Mouse (Mus musculus) lung, embryonic 16.5 days (tissue): ENCODE data around the gene Sema4b. TPM values are rescaled to one million over a fixed set of nuclear protein-coding genes. Genes with fewer than 3 reads are reported as not detected.

Source experiments
- ATAC-seq: fragments of 200-750 bp; cut with Nextera tagmentation; 2 replicates; pipeline ENCODE4 v1.8.0; 2017; ENCODE audit warnings: low read depth, mild to moderate bottlenecking, moderate library complexity
- H3K27ac ChIP-seq: fragments of 300-500 bp; sonication (generic); 2 replicates; pipeline ENCODE4 v1.5.1; 2014; ENCODE audit warnings: mild to moderate bottlenecking, control low read depth, low read length
- H3K27me3 ChIP-seq: fragments of 300-500 bp; sonication (generic); 2 replicates; pipeline ENCODE4 v1.6.1; 2014; ENCODE audit warnings: low read depth, low read length, mixed read lengths; ENCODE audit not compliant: control insufficient read depth, insufficient read depth
- H3K36me3 ChIP-seq: fragments of 300-500 bp; sonication (generic); 2 replicates; pipeline ENCODE4 v1.6.1; 2014; ENCODE audit warnings: low read length; ENCODE audit not compliant: control insufficient read depth, insufficient read depth
- H3K4me1 ChIP-seq: fragments of 300-500 bp; sonication (generic); replicated peaks from 2 replicates; pipeline ENCODE4 v1.6.1; 2014; ENCODE audit warnings: low read length, mixed read lengths; ENCODE audit not compliant: control insufficient read depth, insufficient read depth
- H3K4me2 ChIP-seq: fragments of 300-500 bp; sonication (generic); 2 replicates; pipeline ENCODE4 v1.6.1; 2014; ENCODE audit warnings: low read depth, low read length, control low read depth
- H3K4me3 ChIP-seq: fragments of 300-500 bp; sonication (generic); 2 replicates; pipeline ENCODE4 v1.5.1; 2014; ENCODE audit warnings: mild to moderate bottlenecking, low read length, control low read depth
- H3K9ac ChIP-seq: fragments of 300-500 bp; sonication (generic); 2 replicates; pipeline ENCODE4 v1.6.1; 2014; ENCODE audit warnings: low read length, control low read depth
- H3K9me3 ChIP-seq: fragments of 300-500 bp; sonication (generic); 2 replicates; pipeline ENCODE4 v1.6.1; 2016; ENCODE audit warnings: low read length; ENCODE audit not compliant: control insufficient read depth
- WGBS: fragments of 180-500 bp; shearing (Covaris S2); extraction: QIAGEN DNeasy Blood & Tissue Kit; methylation state at CpG from one replicate; pipeline ENCODE4 v1.1.7; 2014; 5-methylcytosine and 5-hydroxymethylcytosine counted together
- polyA plus RNA-seq: library from polyadenylated mRNA; unstranded; fragments of >200 nt; fragmentation: Nextera tagmentation; extraction: Ambion mirVana; gene quantifications from 2 replicates; pipeline ENCODE4 v1.2.1, GENCODE M21; 2015

The Sema4b gene
- polyA plus RNA-seq, 1 experiment from 2014 or later = 15.8 TPM

- Histone ChIP-seq H3K4me2 (peak overlapping the region; percentile 75), H3K9ac (no peak overlapping the region; the same call in 1 of the 2 replicates), H3K36me3 (no peaks in the 10 kb centered on the region), H3K4me1 (peaks cover 24% of the 10 kb centered on the region), H3K27ac (no peak overlapping the region; the same call in 1 of the 2 replicates), H3K4me3 (no peak overlapping the region; the same call in 1 of the 2 replicates), H3K27me3 (no peaks in the 10 kb centered on the region), H3K9me3 (no peaks in the 10 kb centered on the region)
- 74% methylated on average over 11 of the region's 11 CpGs for WGBS
- no peak for ATAC-seq
These were observed 13.4 kb downstream of the Sema4b start for GRCm38 (mm10) chr7:80199851-80200587.

- H3K9me3 ChIP-seq = no peaks in the 10 kb centered on the region
- H3K4me2 ChIP-seq = no peak overlapping the region
- H3K36me3 ChIP-seq = no peaks in the 10 kb centered on the region
- peaks cover 24% of the 10 kb centered on the region for H3K4me1 ChIP-seq
- no peak overlapping the region; the same call in 1 of the 2 replicates for H3K27ac ChIP-seq
- WGBS = 88% methylated on average over 6 of the region's 6 CpGs
- no peak overlapping the region for H3K9ac ChIP-seq
- H3K27me3 ChIP-seq = no peaks in the 10 kb centered on the region
- H3K4me3 ChIP-seq = no peak overlapping the region
- ATAC-seq = no peak
These were observed 13.9 kb downstream of the Sema4b start for GRCm38 (mm10) chr7:80200588-80200945.

GRCm38 (mm10) chr7:80200963-80201539, 14.4 kb downstream of the Sema4b start:
- no peaks in the 10 kb centered on the region for H3K36me3 ChIP-seq
- no peak overlapping the region for H3K27ac ChIP-seq
- peaks cover 24% of the 10 kb centered on the region for H3K4me1 ChIP-seq
- H3K4me3 ChIP-seq = no peak overlapping the region
- 93% methylated on average over 4 of the region's 5 CpGs for WGBS
- H3K9me3 ChIP-seq = no peaks in the 10 kb centered on the region
- no peaks in the 10 kb centered on the region for H3K27me3 ChIP-seq
- ATAC-seq = no peak
- no peak overlapping the region for H3K4me2 ChIP-seq
- no peak overlapping the region for H3K9ac ChIP-seq

GRCm38 (mm10) chr7:80201888-80202540, 15.4 kb downstream of the Sema4b start:
- 86% methylated on average over 15 of the region's 15 CpGs for WGBS
- no peak overlapping the region for H3K9ac ChIP-seq
- no peak for ATAC-seq
- H3K4me1 ChIP-seq = peaks cover 31% of the 10 kb centered on the region
- H3K4me3 ChIP-seq = no peak overlapping the region
- H3K27me3 ChIP-seq = no peaks in the 10 kb centered on the region
- no peak overlapping the region for H3K27ac ChIP-seq
- H3K36me3 ChIP-seq = no peaks in the 10 kb centered on the region
- no peak overlapping the region for H3K4me2 ChIP-seq
- H3K9me3 ChIP-seq = no peaks in the 10 kb centered on the region

GRCm38 (mm10) chr7:80202961-80203360, 16.3 kb downstream of the Sema4b start:
- Histone ChIP-seq H3K9ac (peak overlapping the region; percentile 19; the same call in 1 of the 2 replicates), H3K4me3 (no peak overlapping the region), H3K27ac (no peak overlapping the region), H3K36me3 (no peaks in the 10 kb centered on the region), H3K9me3 (no peaks in the 10 kb centered on the region), H3K4me2 (no peak overlapping the region), H3K4me1 (peaks cover 34% of the 10 kb centered on the region), H3K27me3 (no peaks in the 10 kb centered on the region)
- 83% methylated on average over 5 of the region's 5 CpGs for WGBS
- ATAC-seq = no peak

GRCm38 (mm10) chr7:80203638-80204096, 17.0 kb downstream of the Sema4b start:
- ATAC-seq = no peak
- H3K27me3 ChIP-seq = no peaks in the 10 kb centered on the region
- no peaks in the 10 kb centered on the region for H3K36me3 ChIP-seq
- no peaks in the 10 kb centered on the region for H3K9me3 ChIP-seq
- no peak overlapping the region for H3K9ac ChIP-seq
- H3K4me3 ChIP-seq = no peak overlapping the region
- H3K27ac ChIP-seq = no peak overlapping the region
- 51% methylated on average over 12 of the region's 12 CpGs for WGBS
- H3K4me2 ChIP-seq = no peak overlapping the region
- H3K4me1 ChIP-seq = peaks cover 39% of the 10 kb centered on the region

- Histone ChIP-seq H3K4me1 (peaks cover 35% of the 10 kb centered on the region), H3K4me2 (no peak overlapping the region), H3K27ac (no peak overlapping the region), H3K9me3 (no peaks in the 10 kb centered on the region), H3K27me3 (no peaks in the 10 kb centered on the region), H3K9ac (no peak overlapping the region), H3K36me3 (no peaks in the 10 kb centered on the region), H3K4me3 (no peak overlapping the region)
- ATAC-seq = no peak
- 75% methylated on average over 4 of the region's 4 CpGs for WGBS
These were observed 17.7 kb downstream of the Sema4b start for GRCm38 (mm10) chr7:80204362-80204761.

- WGBS = 75% methylated on average over 7 of the region's 7 CpGs
- H3K9ac ChIP-seq = no peak overlapping the region
These were observed 18.3 kb downstream of the Sema4b start for GRCm38 (mm10) chr7:80204961-80205360.

More at GRCm38 (mm10) chr7:80204961-80205360, 18.3 kb downstream of the Sema4b start:
- no peak overlapping the region for H3K27ac ChIP-seq
- ATAC-seq = no peak
- no peaks in the 10 kb centered on the region for H3K27me3 ChIP-seq
- no peaks in the 10 kb centered on the region for H3K36me3 ChIP-seq
- H3K4me3 ChIP-seq = no peak overlapping the region
- peaks cover 32% of the 10 kb centered on the region for H3K4me1 ChIP-seq
- no peak overlapping the region for H3K4me2 ChIP-seq
- no peaks in the 10 kb centered on the region for H3K9me3 ChIP-seq
